Mouse (Mus musculus) liver, adult 2 months (tissue): ENCODE results near the gene Fbxo6.

Experiments used
- CTCF ChIP-seq: fragments of 200-500 bp; IDR thresholded peaks from 2 replicates; pipeline ENCODE4 v1.5.1; 2011; ENCODE audit warnings: low read depth, low read length, control low read depth
- POLR2A ChIP-seq: fragments of 200-500 bp; IDR thresholded peaks from 2 replicates; pipeline ENCODE4 v1.6.1; 2011; ENCODE audit warnings: low read length, control low read depth; ENCODE audit not compliant: insufficient read depth; ENCODE audit errors: extremely low read depth

DNA sequence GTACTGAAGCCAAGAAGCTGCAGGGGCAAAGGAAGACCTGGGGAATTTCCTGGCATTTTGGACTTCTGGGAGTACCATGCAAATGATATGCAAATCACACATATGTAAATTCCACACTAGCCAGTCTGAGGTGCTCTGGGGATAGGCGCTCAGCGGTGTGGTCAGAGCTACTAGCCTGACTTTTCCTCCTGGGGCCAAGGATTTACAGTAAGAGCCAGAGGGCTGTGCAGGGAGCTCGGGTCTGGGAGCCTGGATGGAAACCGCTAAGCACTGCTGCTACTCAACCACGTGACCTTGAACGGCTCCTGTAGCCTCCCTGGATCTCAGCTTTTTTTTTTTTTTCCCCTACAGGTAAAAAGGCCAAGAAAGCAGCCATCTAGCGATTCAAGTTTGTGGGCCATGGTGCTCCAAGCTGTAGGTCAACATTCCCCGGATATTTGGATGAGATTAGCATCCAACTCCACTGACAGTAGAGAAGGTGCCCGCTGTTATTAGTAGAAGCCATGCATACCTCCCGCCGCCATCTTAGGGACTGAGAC is 40.8 kb upstream of the Fbxo6 start:
- no peak for TF ChIP-seq POLR2A
- TF ChIP-seq CTCF: no peak
